ENCODE assay signal across 26 mouse cellular contexts in genomic region chr6:11606055-11606454, GRCm38 (mm10).
"Had no signal": no experiment of that assay in that cellular context is flagged by ENCODE, and none has a peak within 500 bp of the region (broad histone marks: within the 10 kb centered on the region; RNA-seq: fewer than 3 reads in every experiment).

No protein-coding gene starts in this region.

- H3K9ac ChIP-seq: heart, embryonic 12.5 days; hindbrain, embryonic 12.5 days; hindbrain, embryonic 14.5 days; intestine, embryonic 15.5 days; limb, embryonic 12.5 days had no signal

- DNase-seq: gastrocnemius, adult 2 months; gastrocnemius, postnatal 10 days; gastrocnemius, postnatal 25 days; heart, adult 18-20 months; heart, postnatal 10 days; heart, postnatal 4 days; kidney, adult 18-20 months; kidney, adult 8-10 months; kidney, postnatal 10 days; kidney, postnatal 25 days; kidney, postnatal 4 days; liver had no signal

- H3K36me3 ChIP-seq: heart, embryonic 10.5 days; heart, embryonic 12.5 days; hindbrain, embryonic 10.5 days; hindbrain, embryonic 12.5 days; intestine, embryonic 15.5 days; limb, embryonic 10.5 days; limb, embryonic 12.5 days had no signal

- H3K27me3 ChIP-seq: heart, embryonic 12.5 days; hindbrain, embryonic 12.5 days; intestine, embryonic 15.5 days; limb, embryonic 12.5 days had no signal

- H3K9me3 ChIP-seq: heart, embryonic 10.5 days; hindbrain, embryonic 10.5 days; intestine, embryonic 15.5 days; limb, embryonic 10.5 days had no signal

- H3K4me3 ChIP-seq: gastrocnemius, adult 2 months; heart, embryonic 10.5 days; heart, embryonic 12.5 days; hindbrain, embryonic 10.5 days; hindbrain, embryonic 12.5 days; intestine, embryonic 15.5 days; layer of hippocampus, adult 2 months; left cerebral cortex, adult 2 months; limb, embryonic 10.5 days; limb, embryonic 12.5 days had no signal

- H3K4me1 ChIP-seq: heart, embryonic 10.5 days; heart, embryonic 12.5 days; hindbrain, embryonic 10.5 days; hindbrain, embryonic 12.5 days; intestine, embryonic 15.5 days; limb, embryonic 10.5 days; limb, embryonic 12.5 days had no signal

- H3K4me2 ChIP-seq: heart, embryonic 12.5 days; hindbrain, embryonic 12.5 days; hindbrain, embryonic 14.5 days; intestine, embryonic 15.5 days; limb, embryonic 12.5 days; liver, embryonic 11.5 days had no signal

- H3K27ac ChIP-seq: gastrocnemius, adult 2 months; heart, embryonic 10.5 days; hindbrain, embryonic 10.5 days; hindbrain, embryonic 12.5 days; hindbrain, embryonic 14.5 days; intestine, embryonic 15.5 days; layer of hippocampus, adult 2 months; left cerebral cortex, adult 2 months; limb, embryonic 10.5 days; limb, embryonic 12.5 days had no signal

- ATAC-seq: hindbrain, embryonic 16.5 days; inflammation-experienced regulatory T-cells, adult 6 months; intestine, embryonic 15.5 days; intestine, postnatal 0 days had no signal
